Mouse (Mus musculus) CH12.LX (cell line): Measurements from ENCODE around the gene Ano8. TPM values are rescaled to one million over a fixed set of nuclear protein-coding genes. Genes with fewer than 3 reads are reported as not detected.

Experiments
- DNase-seq: peaks from one replicate; pipeline ENCODE4 v3.0.0-alpha.2; 2013; ENCODE audit errors: extremely low read depth
- H3K27ac ChIP-seq: 2 replicates; pipeline ENCODE4 v1.5.1; 2012; ENCODE audit warnings: low read depth, mild to moderate bottlenecking, control low read depth, moderate library complexity; ENCODE audit not compliant: insufficient read depth
- H3K27me3 ChIP-seq: replicated peaks from 2 replicates; pipeline ENCODE3; 2012; ENCODE audit warnings: inconsistent platforms
- H3K36me3 ChIP-seq, 2 experiments: replicated peaks in 1 of 2; 2 replicates each; pipeline versions ENCODE3 to v1.6.1; 2012; ENCODE audit warnings: inconsistent platforms in 1 of 2, low read length in 1 of 2, mild to moderate bottlenecking in 1 of 2, mixed read lengths in 1 of 2, moderate library complexity in 1 of 2; ENCODE audit not compliant: control insufficient read depth in 1 of 2, insufficient read depth in 1 of 2
- H3K4me1 ChIP-seq, 2 experiments: 2 replicates each; pipeline ENCODE4 v1.6.1; 2012; ENCODE audit warnings: inconsistent platforms in 1 of 2, moderate library complexity in 1 of 2; ENCODE audit not compliant: insufficient read depth in 2 of 2, control insufficient read depth in 1 of 2
- H3K4me2 ChIP-seq: 2 replicates; pipeline ENCODE4 v1.6.1; 2012; ENCODE audit warnings: low read depth, mild to moderate bottlenecking, control low read depth; ENCODE audit not compliant: poor library complexity, insufficient read depth, severe bottlenecking
- H3K4me3 ChIP-seq, 3 experiments: fragments of 150-350 bp in 1 of 3; sonication (generic) in 1 of 3; replicated peaks in 1 of 3; 2 replicates each; pipeline versions ENCODE3 to v1.5.1; 2011 to 2012; ENCODE audit warnings: low read depth in 2 of 3, low read length in 2 of 3, mild to moderate bottlenecking in 2 of 3, moderate library complexity in 2 of 3, control low read depth in 1 of 3, improper control_type of control experiment in 1 of 3, inconsistent platforms in 1 of 3, mixed read lengths in 1 of 3; ENCODE audit not compliant: poor library complexity in 1 of 3
- H3K79me2 ChIP-seq: replicated peaks from 2 replicates; pipeline ENCODE4 v1.6.1; 2012; ENCODE audit warnings: mild to moderate bottlenecking, moderate library complexity; ENCODE audit not compliant: control insufficient read depth, poor library complexity, insufficient read depth, severe bottlenecking; ENCODE audit errors: extremely low read depth
- H3K9ac ChIP-seq: 2 replicates; pipeline ENCODE4 v1.6.1; 2012; ENCODE audit warnings: low read depth, mild to moderate bottlenecking, control low read depth, moderate library complexity; ENCODE audit not compliant: insufficient read depth
- H3K9me3 ChIP-seq: replicated peaks from 2 replicates; pipeline ENCODE3; 2012; ENCODE audit warnings: low read length, inconsistent platforms, mixed read lengths
- BHLHE40 ChIP-seq: IDR thresholded peaks from 2 replicates; pipeline ENCODE4 v1.6.1; 2011; ENCODE audit warnings: mild to moderate bottlenecking, low read depth, low read length, improper control_type of control experiment
- IRF4 ChIP-seq: IDR thresholded peaks from 2 replicates; pipeline ENCODE4 v1.6.1; 2014; ENCODE audit warnings: low read depth, mild to moderate bottlenecking, inconsistent platforms, low read length, improper control_type of control experiment
- MYC ChIP-seq: IDR thresholded peaks from 2 replicates; pipeline ENCODE4 v1.6.1; 2011; ENCODE audit warnings: low read depth, mild to moderate bottlenecking, improper control_type of control experiment, low read length
- NRF1 ChIP-seq: IDR thresholded peaks from 2 replicates; pipeline ENCODE4 v1.6.1; 2014; ENCODE audit warnings: low read depth, mild to moderate bottlenecking, inconsistent platforms, low read length, improper control_type of control experiment, moderate library complexity
- PAX5 ChIP-seq: IDR thresholded peaks from 2 replicates; pipeline ENCODE4 v1.6.1; 2012; ENCODE audit warnings: low read length, inconsistent platforms, mixed read lengths
- POLR2A ChIP-seq: IDR thresholded peaks from 2 replicates; pipeline ENCODE4 v1.6.1; 2011; ENCODE audit warnings: low read depth, mild to moderate bottlenecking, improper control_type of control experiment, low read length
- POLR2AphosphoS2 ChIP-seq: IDR thresholded peaks from 2 replicates; pipeline ENCODE4 v1.6.1; 2011; ENCODE audit warnings: low read depth, low read length, improper control_type of control experiment
- RAD21 ChIP-seq: IDR thresholded peaks from 2 replicates; pipeline ENCODE4 v1.6.1; 2011; ENCODE audit warnings: low read depth, mild to moderate bottlenecking, low read length, improper control_type of control experiment, moderate library complexity
- RCOR1 ChIP-seq: conservative IDR thresholded peaks from 2 replicates; pipeline ENCODE4 v1.6.1; 2012; ENCODE audit warnings: low read depth, mild to moderate bottlenecking, inconsistent platforms, low read length, improper control_type of control experiment
- TCF12 ChIP-seq: IDR thresholded peaks from 2 replicates; pipeline ENCODE4 v1.6.1; 2014; ENCODE audit warnings: low read depth, mild to moderate bottlenecking, inconsistent platforms, low read length, improper control_type of control experiment
- USF2 ChIP-seq: conservative IDR thresholded peaks from 2 replicates; pipeline ENCODE4 v1.6.1; 2011; ENCODE audit warnings: low read depth, low read length, improper control_type of control experiment
- ZMIZ1 ChIP-seq: IDR thresholded peaks from 2 replicates; pipeline ENCODE4 v1.6.1; 2012; ENCODE audit warnings: low read depth, mild to moderate bottlenecking, inconsistent platforms, low read length, improper control_type of control experiment
- dilution Hi-C: fragments of 300-500 bp; cut with MboI; formaldehyde crosslinking; loops from 2 replicates; pipeline ENCODE4 v1.14.3; 2020; ENCODE audit warnings: low sequenced_read_pairs; ENCODE audit not compliant: extremely low pct_unique_long_range_greater_than_20kb, extremely low pct_ligation_motif_present
- in situ Hi-C: fragments of 300-500 bp; cut with MboI; formaldehyde crosslinking; loops from 3 replicates; pipeline ENCODE4 v1.14.3; 2019; ENCODE audit warnings: low sequenced_read_pairs, low pct_ligation_motif_present, low pct_unique_long_range_greater_than_20kb, mixed read lengths
- polyA plus RNA-seq: library from polyadenylated mRNA; unstranded; fragments of >175 nt; gene quantifications from 2 replicates; pipeline ENCODE4 v1.2.1, GENCODE M21; 2012; ENCODE audit warnings: low read depth; ENCODE audit not compliant: insufficient read length
- total RNA-seq, 2 experiments: library from RNA; depleted of rRNA; stranded (reverse); fragments of 300-350 nt in 1 of 2; fragments of >200 nt in 1 of 2; gene quantifications; 2 replicates each; pipeline ENCODE4 v1.2.3; 2012 to 2014

The Ano8 gene
- total and polyA plus RNA-seq, 3 experiments: 1.8 to 6.7 (median 1.9) TPM

- no peak for TF ChIP-seq USF2
- TF ChIP-seq ZMIZ1: no peak
- TF ChIP-seq, all 38 proteins: peak for 0
- no peak overlapping the region for H3K27ac ChIP-seq
- H3K9ac ChIP-seq: no peak overlapping the region
- peaks cover 0 to 22% of the 10 kb centered on the region in 2 experiments; a peak in 2 of 4 replicates for H3K4me1 ChIP-seq
- in situ Hi-C loops: no loop called here
- no peaks in the 10 kb centered on the region for H3K27me3 ChIP-seq
- H3K4me3 ChIP-seq: no peak overlapping the region
- no peak for DNase-seq
- no peaks in the 10 kb centered on the region for H3K9me3 ChIP-seq
- dilution Hi-C loops: no loop called here
- no peak overlapping the region for H3K4me2 ChIP-seq
- H3K36me3 ChIP-seq: peaks cover 4 to 42% of the 10 kb centered on the region in 2 experiments
- H3K79me2 ChIP-seq: no peaks in the 10 kb centered on the region
These were observed 13.3 kb upstream of the Ano8 start for GRCm38 (mm10) chr8:71498816-71499690.

GRCm38 (mm10) chr8:71497881-71498501 lies 12.2 kb upstream of the Ano8 start:
- Histone ChIP-seq H3K9me3 (no peaks in the 10 kb centered on the region), H3K9ac (no peak overlapping the region), H3K79me2 (no peaks in the 10 kb centered on the region), H3K4me3 (no peak overlapping the region), H3K27ac (no peak overlapping the region), H3K4me2 (no peak overlapping the region), H3K4me1 (peaks cover 0 to 21% of the 10 kb centered on the region in 2 experiments; a peak in 2 of 4 replicates), H3K36me3 (peaks cover 4 to 49% of the 10 kb centered on the region in 2 experiments), H3K27me3 (no peaks in the 10 kb centered on the region)
- TF ChIP-seq POLR2AphosphoS2 (0 out of 2 replicates have a peak, but pooled peaks have one; percentile 47), TCF12 (no peak), MYC (no peak)
- in situ Hi-C loops (no loop called here), dilution Hi-C loops (no loop called here)
- no peak for DNase-seq

DNA sequence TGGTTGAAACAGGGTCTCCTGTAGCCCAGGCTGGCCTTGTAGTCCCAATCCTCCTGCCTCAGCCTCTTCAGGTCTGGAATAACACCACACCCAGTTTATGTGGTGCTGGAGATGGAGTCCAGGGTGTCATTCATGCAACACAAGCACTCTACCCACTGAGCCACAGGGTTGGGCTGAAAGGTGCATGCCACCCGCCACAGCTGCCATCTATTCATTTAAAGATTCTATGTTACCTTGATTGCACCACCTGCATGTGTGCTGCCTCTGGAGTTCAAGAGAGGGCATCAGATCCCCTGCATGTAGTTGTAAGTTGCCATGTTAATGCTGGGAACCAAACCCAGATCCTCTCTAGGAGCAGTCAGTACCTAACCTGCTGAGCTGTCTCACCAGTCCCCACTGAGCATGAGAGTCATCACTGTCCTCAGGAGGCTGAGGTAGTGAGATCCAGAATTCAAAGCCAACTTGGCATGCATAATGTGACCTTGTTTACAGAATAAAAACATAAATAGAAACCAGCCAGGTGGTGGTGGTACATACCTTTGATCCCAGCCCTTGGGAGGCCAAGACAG lies 11.4 kb upstream of the Ano8 start:
- Histone ChIP-seq H3K9me3 (no peaks in the 10 kb centered on the region), H3K79me2 (no peaks in the 10 kb centered on the region), H3K4me2 (no peak overlapping the region), H3K9ac (no peak overlapping the region), H3K4me3 (no peak overlapping the region), H3K27me3 (no peaks in the 10 kb centered on the region), H3K27ac (no peak overlapping the region)
- no peak for DNase-seq
- in situ Hi-C loops: no loop called here
- dilution Hi-C loops: no loop called here
- no peak for TF ChIP-seq RAD21
- TF ChIP-seq IRF4: no peak
- TF ChIP-seq PAX5: no peak
- no peak for TF ChIP-seq RCOR1
- TF ChIP-seq NRF1: no peak
- no peak; the same call in 1 of the 2 replicates for TF ChIP-seq POLR2A
- TF ChIP-seq BHLHE40: no peak
- no peak for TF ChIP-seq ZMIZ1
- TF ChIP-seq, all 38 proteins: peak for 0
- Histone ChIP-seq H3K36me3 (peaks cover 11 to 57% of the 10 kb centered on the region in 2 experiments), H3K4me1 (peaks cover 0 to 15% of the 10 kb centered on the region in 2 experiments; a peak in 2 of 4 replicates)
